12 mouse cellular contexts compared by ENCODE assay signal in the genomic region with DNA sequence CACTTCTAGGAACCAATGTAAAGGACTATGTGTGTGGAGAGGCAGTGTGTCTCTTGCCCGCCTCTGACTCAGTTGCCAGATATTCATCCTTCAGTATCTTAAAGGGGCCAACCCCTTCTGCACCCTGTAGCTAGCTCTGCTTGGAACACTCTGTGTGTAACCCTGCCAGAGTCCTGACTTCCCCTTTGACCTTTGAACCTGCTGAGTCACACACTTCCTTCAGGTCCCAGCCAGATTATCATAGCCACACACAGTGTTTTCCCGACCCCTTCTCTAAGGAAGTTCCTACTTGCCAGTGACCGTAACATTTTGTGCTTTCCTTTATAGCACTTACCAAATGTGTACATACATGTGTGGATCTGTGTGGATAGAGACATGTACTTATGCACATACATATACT.
DNase-seq lines count a peak whose midpoint lies in the region.
"Had no signal": no experiment of that assay in that cellular context is flagged by ENCODE, and none has a peak within 500 bp of the region (broad histone marks: within the 10 kb centered on the region; RNA-seq: fewer than 3 reads in every experiment).

No protein-coding gene starts in this region.

- DNase-seq in adrenal gland, postnatal 10 days = peak; percentile 36
- no peak for DNase-seq in adrenal gland, postnatal 4 days (ENCODE audit: low spot score in 2 of 2)
- peak; percentile 70 for DNase-seq in kidney, adult 18-20 months
- DNase-seq in kidney, postnatal 4 days = no peak
- peak; percentile 42 for DNase-seq in adipocyte (ENCODE audit: low spot score)
- peak; percentile 62 for DNase-seq in lung, postnatal 25 days (ENCODE audit: low spot score)
- no peak for DNase-seq in frontal cortex, adult 2 months (ENCODE audit: extremely low spot score in 1 of 2, low spot score in 1 of 2)
- no peak for DNase-seq in retina, embryonic 14.5 days (ENCODE audit: low spot score)
- DNase-seq: cerebellum, adult 2 months; embryo, embryonic 11 days; gastrocnemius, postnatal 10 days; midbrain, embryonic 14.5 days had no signal

Comparison
In these comparisons a context has a peak if more than half of its experiments do, and no peak if none do; other contexts are left out.
1. DNase-seq: peak in adrenal gland, postnatal 10 days (single experiment), kidney, adult 18-20 months (single experiment), adipocyte (single experiment) and lung, postnatal 25 days (single experiment); none in adrenal gland, postnatal 4 days (0 of 2), kidney, postnatal 4 days (0 of 2), frontal cortex, adult 2 months (0 of 2) and retina, embryonic 14.5 days (single experiment).